Mouse (Mus musculus): ENCODE results near the gene Zfp786. TPM values are rescaled to one million over a fixed set of nuclear protein-coding genes. Genes with fewer than 3 reads are reported as not detected.

Zfp786 gene
- polyA plus RNA-seq, 1 experiment from 2014 or later, result 3.6 TPM

DNA sequence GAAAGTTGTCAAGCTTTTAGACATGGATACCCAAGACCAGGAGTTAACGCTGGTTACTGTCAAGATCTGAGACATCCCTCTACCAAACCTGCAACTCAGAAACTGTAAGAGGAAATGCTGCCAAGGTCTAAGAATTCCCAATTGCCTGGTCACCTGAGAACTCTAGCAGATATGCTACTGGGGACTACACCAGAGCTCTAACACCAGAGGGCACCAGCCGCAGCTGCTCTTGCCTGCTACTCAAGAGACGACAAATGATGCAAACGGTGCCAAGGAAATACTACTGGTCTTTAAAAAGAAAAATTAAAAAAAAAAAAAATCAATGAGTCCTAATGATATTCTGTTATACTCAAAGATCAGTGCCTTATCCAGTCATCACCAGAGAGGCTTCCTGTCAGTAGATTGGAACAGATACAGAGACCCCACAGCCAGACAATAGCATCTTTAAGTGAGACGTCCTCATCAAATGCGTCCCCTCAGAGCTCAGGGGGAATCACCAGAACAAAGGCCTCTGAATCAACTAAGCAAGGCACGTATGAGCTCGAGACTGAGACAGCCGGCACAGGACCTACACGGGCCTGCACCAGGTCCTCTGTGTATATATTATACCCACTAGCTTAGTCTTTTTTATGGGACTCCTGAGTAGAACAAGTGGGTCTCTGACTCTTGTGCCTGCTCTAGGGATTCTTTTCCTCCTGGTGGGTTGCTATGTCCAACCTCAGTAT is 36.4 kb downstream of the Zfp786 start:
- no peaks in the 10 kb centered on the region for H3K9me3 ChIP-seq (ENCODE audit: control insufficient read depth, low read length)
- no peak overlapping the region for H3K9ac ChIP-seq (ENCODE audit: low read length)
- no peak for DNase-seq (ENCODE audit: low spot score)
- H3K4me1 ChIP-seq (replicated peaks; ENCODE audit: control insufficient read depth, insufficient read depth, low read length), result no peaks in the 10 kb centered on the region; the same call in 1 of the 2 replicates
- no peak overlapping the region for H3K27ac ChIP-seq (ENCODE audit: low read depth)
- H3K4me2 ChIP-seq (ENCODE audit: low read length), result no peak overlapping the region
- 68% methylated on average over 10 of the region's 10 CpGs for WGBS
- H3K36me3 ChIP-seq (ENCODE audit: control insufficient read depth, insufficient read depth, low read length), result peaks cover 48% of the 10 kb centered on the region
- no peak overlapping the region for H3K4me3 ChIP-seq (ENCODE audit: low read depth, low read length)
- no peaks in the 10 kb centered on the region for H3K27me3 ChIP-seq (replicated peaks; ENCODE audit: control insufficient read depth, insufficient read depth, low read length)
- no peak for ATAC-seq (replicated peaks; ENCODE audit: low FRiP score, low TSS enrichment, low read depth)

DNA sequence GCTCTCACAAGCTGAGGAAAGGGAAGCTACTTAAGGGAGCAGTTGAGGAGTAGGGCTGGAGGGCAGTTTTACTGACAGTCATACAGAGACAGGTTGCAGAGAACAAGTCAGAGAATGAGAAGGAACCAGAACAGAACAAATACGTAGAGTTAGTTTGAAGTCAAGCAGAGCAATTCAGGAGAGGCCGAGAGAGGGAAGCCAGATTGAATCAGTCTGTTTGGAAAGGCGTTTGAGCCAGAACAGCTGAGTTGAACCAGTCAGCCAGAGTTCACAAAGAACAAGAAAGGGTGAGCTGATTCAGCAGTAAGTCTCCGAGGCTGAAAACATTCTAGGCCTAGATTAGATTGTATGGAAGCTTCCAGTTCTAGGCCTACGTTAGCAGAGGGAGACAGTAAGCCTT is 37.4 kb downstream of the Zfp786 start:
- no peak overlapping the region for H3K27ac ChIP-seq (ENCODE audit: low read depth)
- H3K4me1 ChIP-seq (replicated peaks; ENCODE audit: control insufficient read depth, insufficient read depth, low read length), result peaks cover 5% of the 10 kb centered on the region; the same call in 1 of the 2 replicates
- no peaks in the 10 kb centered on the region for H3K9me3 ChIP-seq (ENCODE audit: control insufficient read depth, low read length)

DNA sequence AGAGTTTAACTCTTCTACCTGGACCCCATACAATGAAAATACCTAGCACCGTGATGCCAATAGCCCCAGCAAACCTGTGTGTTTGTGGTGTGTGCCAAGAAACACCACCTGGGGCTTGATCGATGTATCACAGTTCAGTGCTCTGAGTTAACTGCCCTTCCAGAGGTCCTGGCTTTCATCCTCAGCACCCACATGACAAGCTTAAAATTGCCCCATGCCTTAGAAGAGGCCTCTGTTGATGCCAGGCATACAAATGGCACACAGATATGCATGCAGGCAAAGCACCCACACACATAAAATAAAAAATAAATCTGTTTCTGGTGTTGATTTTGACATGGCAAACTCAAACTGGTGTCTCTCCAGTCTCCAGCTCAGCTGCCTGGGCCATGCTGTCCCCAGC is 38.1 kb downstream of the Zfp786 start:
- H3K9me3 ChIP-seq (ENCODE audit: control insufficient read depth, low read length), result no peaks in the 10 kb centered on the region
- no peak for ATAC-seq (replicated peaks; ENCODE audit: low FRiP score, low TSS enrichment, low read depth)
- peaks cover 5% of the 10 kb centered on the region; the same call in 1 of the 2 replicates for H3K4me1 ChIP-seq (replicated peaks; ENCODE audit: control insufficient read depth, insufficient read depth, low read length)
- no peak overlapping the region for H3K27ac ChIP-seq (ENCODE audit: low read depth)
- H3K36me3 ChIP-seq (ENCODE audit: control insufficient read depth, insufficient read depth, low read length), result peaks cover 30% of the 10 kb centered on the region
- H3K27me3 ChIP-seq (replicated peaks; ENCODE audit: control insufficient read depth, insufficient read depth, low read length), result no peaks in the 10 kb centered on the region
- WGBS, result 81% methylated on average over 2 of the region's 2 CpGs
- no peak overlapping the region for H3K9ac ChIP-seq (ENCODE audit: low read length)
- H3K4me3 ChIP-seq (ENCODE audit: low read depth, low read length), result no peak overlapping the region
- no peak overlapping the region for H3K4me2 ChIP-seq (ENCODE audit: low read length)
- no peak for DNase-seq (ENCODE audit: low spot score)

More for the DNA sequence above, 37.4 kb downstream of the Zfp786 start:
- ATAC-seq (replicated peaks; ENCODE audit: low FRiP score, low TSS enrichment, low read depth) (no peak), DNase-seq (ENCODE audit: low spot score) (no peak)
- no peak overlapping the region for H3K4me3 ChIP-seq (ENCODE audit: low read depth, low read length)
- H3K27me3 ChIP-seq (replicated peaks; ENCODE audit: control insufficient read depth, insufficient read depth, low read length), result no peaks in the 10 kb centered on the region
- 56% methylated on average over 5 of the region's 5 CpGs for WGBS
- H3K9ac ChIP-seq (ENCODE audit: low read length), result no peak overlapping the region
- peaks cover 38% of the 10 kb centered on the region for H3K36me3 ChIP-seq (ENCODE audit: control insufficient read depth, insufficient read depth, low read length)
- H3K4me2 ChIP-seq (ENCODE audit: low read length), result no peak overlapping the region

DNA sequence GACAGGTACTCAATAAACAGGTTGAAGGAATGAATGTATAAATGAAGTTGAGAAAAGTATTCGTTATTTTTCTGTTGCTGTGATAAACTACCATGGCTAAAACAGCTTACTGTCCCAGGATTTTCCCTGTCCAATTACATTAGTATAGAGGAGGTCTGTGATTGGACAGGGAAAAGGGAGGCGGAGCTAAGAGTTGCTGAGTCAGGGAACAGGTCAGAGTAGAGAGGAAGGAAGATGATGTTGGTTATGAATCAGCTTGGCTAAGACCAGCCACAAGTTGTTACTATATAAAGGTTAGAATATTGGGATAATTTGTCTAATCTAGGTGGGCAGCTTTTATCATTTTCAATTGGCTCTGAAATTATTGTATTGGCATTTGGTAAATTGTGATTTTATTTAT is 39.9 kb downstream of the Zfp786 start:
- H3K27ac ChIP-seq (ENCODE audit: low read depth), result no peak overlapping the region
- WGBS, result 43% methylated on average over 2 of the region's 2 CpGs
- ATAC-seq (replicated peaks; ENCODE audit: low FRiP score, low TSS enrichment, low read depth) (no peak), DNase-seq (ENCODE audit: low spot score) (no peak)
- no peaks in the 10 kb centered on the region for H3K9me3 ChIP-seq (ENCODE audit: control insufficient read depth, low read length)
- H3K4me1 ChIP-seq (replicated peaks; ENCODE audit: control insufficient read depth, insufficient read depth, low read length), result peaks cover 5% of the 10 kb centered on the region; the same call in 1 of the 2 replicates
- H3K36me3 ChIP-seq (ENCODE audit: control insufficient read depth, insufficient read depth, low read length), result peaks cover 13% of the 10 kb centered on the region
- no peak overlapping the region for H3K4me3 ChIP-seq (ENCODE audit: low read depth, low read length)
- H3K9ac ChIP-seq (ENCODE audit: low read length), result no peak overlapping the region
- no peak overlapping the region for H3K4me2 ChIP-seq (ENCODE audit: low read length)
- H3K27me3 ChIP-seq (replicated peaks; ENCODE audit: control insufficient read depth, insufficient read depth, low read length), result no peaks in the 10 kb centered on the region

DNA sequence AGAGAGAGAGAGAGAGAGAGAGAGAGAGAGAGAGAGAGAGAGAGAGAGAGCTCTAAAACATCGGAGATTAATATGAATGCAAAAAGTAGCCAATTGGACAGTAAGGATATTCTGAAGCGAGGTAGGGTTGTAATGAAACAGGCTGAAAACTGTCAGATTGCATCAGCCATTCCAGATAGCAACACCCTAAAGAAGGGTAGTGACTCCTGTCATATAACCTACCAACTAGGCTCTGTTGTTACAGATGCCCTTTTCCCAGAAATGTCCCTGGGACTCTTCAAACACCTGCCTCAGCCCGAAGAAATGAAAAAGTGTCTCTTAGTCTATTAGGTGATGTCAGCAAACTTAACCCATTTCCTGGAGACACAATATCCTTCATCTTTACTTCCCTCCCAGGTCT is 41.8 kb downstream of the Zfp786 start:
- Histone ChIP-seq H3K9me3 (ENCODE audit: control insufficient read depth, low read length) (no peaks in the 10 kb centered on the region), H3K4me2 (ENCODE audit: low read length) (peak overlapping the region; percentile 57), H3K27me3 (replicated peaks; ENCODE audit: control insufficient read depth, insufficient read depth, low read length) (no peaks in the 10 kb centered on the region), H3K36me3 (ENCODE audit: control insufficient read depth, insufficient read depth, low read length) (no peaks in the 10 kb centered on the region), H3K4me1 (replicated peaks; ENCODE audit: control insufficient read depth, insufficient read depth, low read length) (peaks cover 5% of the 10 kb centered on the region; the same call in 1 of the 2 replicates), H3K4me3 (ENCODE audit: low read depth, low read length) (peak overlapping the region; percentile 45), H3K9ac (ENCODE audit: low read length) (peak overlapping the region; percentile 75), H3K27ac (ENCODE audit: low read depth) (peak overlapping the region; percentile 96)
- ATAC-seq (replicated peaks; ENCODE audit: low FRiP score, low TSS enrichment, low read depth) (no peak), DNase-seq (ENCODE audit: low spot score) (peak; percentile 57)
- 20% methylated on average over 3 of the region's 3 CpGs for WGBS

DNA sequence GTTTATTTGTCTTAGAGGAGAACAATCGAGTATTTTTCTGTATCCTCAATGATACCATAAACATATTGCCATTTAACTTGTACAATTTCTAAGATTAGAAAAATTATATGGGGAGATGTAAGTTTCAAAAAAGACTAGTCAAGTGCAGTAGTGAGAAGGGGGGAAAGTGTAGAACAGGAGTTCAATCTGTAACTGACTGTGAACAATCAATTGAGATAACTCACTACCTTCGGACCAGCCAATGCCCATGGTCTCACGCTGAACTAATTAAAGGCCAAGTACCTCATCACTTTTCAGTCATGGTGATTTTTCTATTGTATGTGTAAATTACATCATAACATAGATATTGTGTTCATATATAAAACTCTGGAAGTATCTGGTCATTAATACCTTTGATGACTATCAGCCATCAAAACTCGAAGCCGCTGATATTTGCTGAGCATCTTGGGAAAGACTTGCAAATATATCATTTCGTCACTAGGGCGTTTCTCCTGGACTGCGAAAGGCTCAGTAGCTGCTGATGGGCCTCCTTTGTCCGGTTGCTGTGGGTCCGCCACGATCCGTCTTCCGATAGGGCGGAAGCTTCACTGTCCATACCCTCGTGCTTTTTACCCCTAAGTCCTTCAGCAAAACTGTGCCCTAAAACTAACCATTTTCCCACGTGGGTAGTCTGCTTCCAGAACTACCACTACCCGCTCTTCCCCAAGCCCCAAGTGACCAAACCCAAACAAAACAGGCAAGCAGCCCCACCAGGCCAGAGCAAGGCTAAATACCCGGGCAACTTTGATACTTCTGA is 42.5 kb downstream of the Zfp786 start:
- peaks cover 5% of the 10 kb centered on the region; the same call in 1 of the 2 replicates for H3K4me1 ChIP-seq (replicated peaks; ENCODE audit: control insufficient read depth, insufficient read depth, low read length)
- peak overlapping the region; percentile 75 for H3K9ac ChIP-seq (ENCODE audit: low read length)
- no peaks in the 10 kb centered on the region for H3K27me3 ChIP-seq (replicated peaks; ENCODE audit: control insufficient read depth, insufficient read depth, low read length)
- H3K4me2 ChIP-seq (ENCODE audit: low read length), result peak overlapping the region; percentile 57
- no peaks in the 10 kb centered on the region for H3K9me3 ChIP-seq (ENCODE audit: control insufficient read depth, low read length)
- H3K36me3 ChIP-seq (ENCODE audit: control insufficient read depth, insufficient read depth, low read length), result no peaks in the 10 kb centered on the region
- DNase-seq (ENCODE audit: low spot score) (peak; percentile 90), ATAC-seq (replicated peaks; ENCODE audit: low FRiP score, low TSS enrichment, low read depth) (peak; percentile 94)
- peak overlapping the region; percentile 96 for H3K27ac ChIP-seq (ENCODE audit: low read depth)
- under 1% methylated on average over 18 of the region's 18 CpGs for WGBS
- peak overlapping the region; percentile 45 for H3K4me3 ChIP-seq (ENCODE audit: low read depth, low read length)

DNA sequence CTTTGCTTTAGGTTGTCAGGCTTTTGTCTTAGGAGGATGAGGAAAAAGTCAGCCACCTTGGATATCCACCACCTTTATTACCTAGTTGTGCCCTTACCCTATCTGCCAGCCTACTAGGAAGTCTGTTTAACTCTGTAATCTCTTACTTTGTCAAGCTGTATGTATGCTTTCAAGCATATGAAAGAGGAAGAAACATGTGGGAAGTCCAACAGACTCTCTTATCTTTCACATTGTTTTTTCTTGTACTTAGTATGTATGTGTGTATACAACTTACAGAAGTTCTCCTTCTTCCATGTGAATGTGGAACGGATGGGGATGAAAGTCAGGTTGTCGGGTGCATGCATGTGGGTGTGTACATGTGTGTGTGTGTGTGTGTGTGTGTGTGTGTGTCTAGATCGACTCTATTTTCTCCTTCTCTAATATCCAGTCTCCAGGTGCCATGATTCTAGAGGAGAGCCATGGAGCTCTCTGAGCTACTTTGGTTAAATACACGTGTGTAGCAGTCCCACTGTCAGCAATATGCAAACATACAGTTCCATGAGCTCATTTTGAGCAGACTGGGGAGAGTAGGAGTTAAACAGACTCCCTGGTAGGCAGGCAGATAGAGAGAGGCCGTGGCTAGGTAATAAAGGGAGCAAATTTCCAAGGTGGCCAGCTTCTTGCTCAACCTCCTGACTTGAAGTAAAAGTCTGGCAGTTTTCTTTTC is 45.8 kb downstream of the Zfp786 start:
- Histone ChIP-seq H3K4me1 (replicated peaks; ENCODE audit: control insufficient read depth, insufficient read depth, low read length) (peaks cover 10% of the 10 kb centered on the region; the same call in 1 of the 2 replicates), H3K36me3 (ENCODE audit: control insufficient read depth, insufficient read depth, low read length) (no peaks in the 10 kb centered on the region), H3K9me3 (ENCODE audit: control insufficient read depth, low read length) (no peaks in the 10 kb centered on the region), H3K27ac (ENCODE audit: low read depth) (no peak overlapping the region), H3K4me2 (ENCODE audit: low read length) (no peak overlapping the region), H3K27me3 (replicated peaks; ENCODE audit: control insufficient read depth, insufficient read depth, low read length) (no peaks in the 10 kb centered on the region), H3K4me3 (ENCODE audit: low read depth, low read length) (no peak overlapping the region), H3K9ac (ENCODE audit: low read length) (no peak overlapping the region)
- no peak for DNase-seq (ENCODE audit: low spot score)
- no peak for ATAC-seq (replicated peaks; ENCODE audit: low FRiP score, low TSS enrichment, low read depth)
- WGBS, result 64% methylated on average over 5 of the region's 5 CpGs

Measured in intestine, embryonic 14.5 days (tissue).